7 mouse cellular contexts compared by ENCODE assay signal in genomic region chr12:102282126-102282525, GRCm38 (mm10). TPM values are rescaled to one million over a fixed set of nuclear protein-coding genes. Genes with fewer than 3 reads are reported as not detected.
DNase-seq lines count a peak whose midpoint lies in the region; ATAC-seq and TF ChIP-seq lines count a peak whose summit lies in the region.

No protein-coding gene starts in this region.

- H3K4me2 ChIP-seq in kidney, embryonic 14.5 days (replicated peaks; ENCODE audit: low read depth, low read length): no peak overlapping the region; the same call in 1 of the 2 replicates
- peak overlapping the region; percentile 84 for H3K4me2 ChIP-seq in heart, postnatal 0 days (ENCODE audit: low read depth, low read length)

- no peaks in the 10 kb centered on the region for H3K27me3 ChIP-seq in kidney, embryonic 14.5 days (ENCODE audit: control insufficient read depth, insufficient read depth, low read length)
- no peaks in the 10 kb centered on the region for H3K27me3 ChIP-seq in heart, postnatal 0 days (ENCODE audit: control insufficient read depth, insufficient read depth, low read length)

- no peaks in the 10 kb centered on the region for H3K36me3 ChIP-seq in kidney, embryonic 14.5 days (ENCODE audit: control insufficient read depth, insufficient read depth, low read length)
- no peaks in the 10 kb centered on the region for H3K36me3 ChIP-seq in heart, postnatal 0 days (replicated peaks; ENCODE audit: control insufficient read depth, insufficient read depth, low read length)

- TF ChIP-seq EP300 in heart, postnatal 0 days (IDR thresholded peaks at IDR 0.05; ENCODE audit: low read depth): no peak

- ATAC-seq in kidney, embryonic 14.5 days (ENCODE audit: low FRiP score, low TSS enrichment): no peak
- ATAC-seq in heart, postnatal 0 days (ENCODE audit: insufficient read depth, low read depth): no peak
- ATAC-seq in megakaryocyte, adult 5-6 weeks (ENCODE audit: poor library complexity, severe bottlenecking): peak; percentile 73

- TF ChIP-seq CTCF in heart, postnatal 0 days (IDR thresholded peaks at IDR 0.05; ENCODE audit: low read depth): no peak

- peak overlapping the region; percentile 86; the same call in 1 of the 2 replicates for H3K9ac ChIP-seq in kidney, embryonic 14.5 days (ENCODE audit: low read depth, low read length)
- no peak overlapping the region for H3K9ac ChIP-seq in heart, postnatal 0 days (replicated peaks; ENCODE audit: low read depth, low read length)

- no peak overlapping the region; the same call in 1 of the 2 replicates for H3K4me3 ChIP-seq in kidney, embryonic 14.5 days (ENCODE audit: low read length)
- peak overlapping the region; percentile 75 for H3K4me3 ChIP-seq in brown adipose tissue, adult 24 weeks (ENCODE audit: insufficient read depth, low read depth, low read length)
- peak overlapping the region; percentile 68; the same call in 1 of the 2 replicates for H3K4me3 ChIP-seq in heart, postnatal 0 days (ENCODE audit: low read depth, low read length)

- H3K4me1 ChIP-seq in kidney, embryonic 14.5 days (ENCODE audit: control insufficient read depth, insufficient read depth, low read length): peaks cover 23% of the 10 kb centered on the region
- peaks cover 19% of the 10 kb centered on the region; the same call in 1 of the 2 replicates for H3K4me1 ChIP-seq in brown adipose tissue, adult 24 weeks (ENCODE audit: control insufficient read depth, insufficient read depth, insufficient read length, low read length)
- H3K4me1 ChIP-seq in heart, postnatal 0 days (ENCODE audit: control insufficient read depth, insufficient read depth): peaks cover 24% of the 10 kb centered on the region

- DNase-seq in kidney, adult 8-10 months: no peak
- DNase-seq in heart, postnatal 0 days (ENCODE audit: low spot score): no peak
- no peak for DNase-seq in ovary, postnatal 10 days (ENCODE audit: low spot score)
- DNase-seq in thymus, postnatal 14 days: no peak

- no peak overlapping the region for H3K27ac ChIP-seq in kidney, embryonic 14.5 days (ENCODE audit: low read depth, low read length)
- peak overlapping the region; percentile 94 for H3K27ac ChIP-seq in brown adipose tissue, adult 24 weeks (replicated peaks; ENCODE audit: low read depth, low read length)
- no peak overlapping the region; the same call in 1 of the 2 replicates for H3K27ac ChIP-seq in heart, postnatal 0 days (ENCODE audit: low read depth)

- 68% methylated on average over 2 of the region's 2 CpGs for WGBS in kidney, embryonic 14.5 days
- WGBS in heart, postnatal 0 days: 64% methylated on average over 2 of the region's 2 CpGs

- peaks cover 6% of the 10 kb centered on the region; the same call in 1 of the 2 replicates for H3K9me3 ChIP-seq in kidney, embryonic 14.5 days (ENCODE audit: control insufficient read depth, low read length)
- peaks cover 7% of the 10 kb centered on the region for H3K9me3 ChIP-seq in heart, postnatal 0 days (replicated peaks; ENCODE audit: control insufficient read depth, low read length)

RNA-seq across cellular contexts. Expression of gene Rin3, which starts 0.7 kb away (rescaled TPM):
- 6.7 and 9.2 TPM in 2 replicates for polyA plus RNA-seq in kidney, embryonic 14.5 days (2014; fragmentation: Nextera tagmentation; extraction: Ambion mirVana)
- polyA plus RNA-seq in brown adipose tissue, adult 24 weeks (2012; ENCODE audit: insufficient read depth, insufficient read length, missing spikeins): 2.9 and 7.5 TPM in 2 replicates
- 11.6 and 13.4 TPM in 2 replicates for total RNA-seq in heart, postnatal 0 days (2014; rRNA removed; ENCODE audit: low replicate concordance)
- 4.6 TPM in 2 replicates for polyA plus RNA-seq in heart, postnatal 0 days (2015; fragmentation: Nextera tagmentation; extraction: Ambion mirVana)
- total RNA-seq in megakaryocyte, adult 5-6 weeks (2015): 188 and 204 TPM in 2 replicates
- total RNA-seq in megakaryocyte, adult 5-6 weeks (2017): 121 and 157 TPM in 2 replicates
